Mouse (Mus musculus): ENCODE data around the gene Slc12a6. TPM values are rescaled to one million over a fixed set of nuclear protein-coding genes. Genes with fewer than 3 reads are reported as not detected.

Slc12a6 gene
- polyA plus RNA-seq, 1 experiment, result 31.9 TPM

- TF ChIP-seq EP300 (IDR thresholded peaks at IDR 0.05; ENCODE audit: insufficient read depth, low read depth, low read length), result no peak
- TF ChIP-seq POLR2A (IDR thresholded peaks at IDR 0.05; ENCODE audit: insufficient read depth, low read length), result no peak
- no peak for TF ChIP-seq CTCF (IDR thresholded peaks at IDR 0.05; ENCODE audit: low read depth, low read length)
- no peak overlapping the region for H3K27ac ChIP-seq (ENCODE audit: insufficient read depth, low read length)
- no peak overlapping the region for H3K9ac ChIP-seq (ENCODE audit: low read depth, poor library complexity, severe bottlenecking)
- H3K27me3 ChIP-seq (ENCODE audit: control insufficient read depth, insufficient read depth, low read length, poor library complexity, severe bottlenecking), result no peaks in the 10 kb centered on the region
- H3K9me3 ChIP-seq (replicated peaks; ENCODE audit: control insufficient read depth, insufficient read depth, low read length, poor library complexity, severe bottlenecking), result no peaks in the 10 kb centered on the region
- H3K4me1 ChIP-seq (ENCODE audit: control insufficient read depth, insufficient read depth, low read length), result no peaks in the 10 kb centered on the region
- H3K4me3 ChIP-seq (ENCODE audit: low read depth, low read length), result no peak overlapping the region
- no peaks in the 10 kb centered on the region; the same call in 1 of the 2 replicates for H3K36me3 ChIP-seq (ENCODE audit: control insufficient read depth, insufficient read depth, low read length, poor library complexity, severe bottlenecking)
Measured at GRCm38 (mm10) chr2:112341117-112341516, 75.5 kb downstream of the Slc12a6 start.

- H3K4me3 ChIP-seq (ENCODE audit: low read depth, low read length), result no peak overlapping the region
- no peaks in the 10 kb centered on the region for H3K27me3 ChIP-seq (ENCODE audit: control insufficient read depth, insufficient read depth, low read length, poor library complexity, severe bottlenecking)
- no peak for TF ChIP-seq CTCF (IDR thresholded peaks at IDR 0.05; ENCODE audit: low read depth, low read length)
- TF ChIP-seq POLR2A (IDR thresholded peaks at IDR 0.05; ENCODE audit: insufficient read depth, low read length), result no peak
- TF ChIP-seq EP300 (IDR thresholded peaks at IDR 0.05; ENCODE audit: insufficient read depth, low read depth, low read length), result no peak
- no peak overlapping the region for H3K9ac ChIP-seq (ENCODE audit: low read depth, poor library complexity, severe bottlenecking)
- H3K27ac ChIP-seq (ENCODE audit: insufficient read depth, low read length), result no peak overlapping the region
- H3K36me3 ChIP-seq (ENCODE audit: control insufficient read depth, insufficient read depth, low read length, poor library complexity, severe bottlenecking), result no peaks in the 10 kb centered on the region; the same call in 1 of the 2 replicates
- no peaks in the 10 kb centered on the region for H3K9me3 ChIP-seq (replicated peaks; ENCODE audit: control insufficient read depth, insufficient read depth, low read length, poor library complexity, severe bottlenecking)
- H3K4me1 ChIP-seq (ENCODE audit: control insufficient read depth, insufficient read depth, low read length), result no peaks in the 10 kb centered on the region
Measured at GRCm38 (mm10) chr2:112348246-112348645, 82.6 kb downstream of the Slc12a6 start.

DNA sequence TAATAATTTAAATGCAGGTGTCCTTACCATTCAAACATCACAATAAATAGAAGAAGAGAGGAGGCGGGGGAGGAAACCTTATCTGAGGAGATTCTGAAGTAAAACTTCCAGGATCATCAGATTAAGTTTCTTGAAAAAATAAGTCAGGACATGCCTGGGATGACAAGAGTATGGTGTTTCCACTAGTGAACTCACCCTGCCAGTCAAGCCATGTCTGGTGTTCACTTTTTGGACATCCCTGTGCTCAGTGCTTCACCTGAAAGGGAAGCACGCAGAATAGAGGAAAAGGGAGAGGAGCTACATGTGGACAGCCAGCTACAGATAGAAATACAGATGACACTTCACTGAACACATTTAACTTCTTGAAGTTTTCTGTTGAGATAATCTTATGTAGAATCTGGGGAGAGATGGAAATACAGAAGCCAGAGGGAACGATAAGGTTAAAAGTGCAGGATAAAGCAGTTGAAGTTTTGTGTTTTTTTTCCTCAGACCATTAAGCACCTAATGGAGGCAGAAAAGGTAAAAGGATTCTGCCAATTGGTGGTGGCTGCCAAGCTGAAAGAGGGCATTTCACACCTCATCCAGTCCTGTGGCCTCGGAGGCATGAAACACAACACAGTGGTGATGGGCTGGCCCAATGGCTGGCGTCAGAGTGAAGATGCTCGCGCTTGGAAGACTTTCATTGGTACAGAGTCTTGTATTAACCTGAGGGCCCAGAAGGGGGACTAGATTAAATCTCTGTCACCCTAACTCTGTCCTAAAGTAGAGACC, 88.2 kb downstream of the Slc12a6 start:
- no peak for TF ChIP-seq POLR2A (IDR thresholded peaks at IDR 0.05; ENCODE audit: insufficient read depth, low read length)
- TF ChIP-seq CTCF (IDR thresholded peaks at IDR 0.05; ENCODE audit: low read depth, low read length), result no peak
- no peak for TF ChIP-seq EP300 (IDR thresholded peaks at IDR 0.05; ENCODE audit: insufficient read depth, low read depth, low read length)
- Histone ChIP-seq H3K4me1 (ENCODE audit: control insufficient read depth, insufficient read depth, low read length) (no peaks in the 10 kb centered on the region), H3K36me3 (ENCODE audit: control insufficient read depth, insufficient read depth, low read length, poor library complexity, severe bottlenecking) (peaks cover 3% of the 10 kb centered on the region; the same call in 1 of the 2 replicates), H3K27me3 (ENCODE audit: control insufficient read depth, insufficient read depth, low read length, poor library complexity, severe bottlenecking) (no peaks in the 10 kb centered on the region), H3K9me3 (replicated peaks; ENCODE audit: control insufficient read depth, insufficient read depth, low read length, poor library complexity, severe bottlenecking) (no peaks in the 10 kb centered on the region), H3K27ac (ENCODE audit: insufficient read depth, low read length) (no peak overlapping the region), H3K9ac (ENCODE audit: low read depth, poor library complexity, severe bottlenecking) (no peak overlapping the region), H3K4me3 (ENCODE audit: low read depth, low read length) (no peak overlapping the region)

GRCm38 (mm10) chr2:112359611-112360010, 94.0 kb downstream of the Slc12a6 start:
- H3K27me3 ChIP-seq (ENCODE audit: control insufficient read depth, insufficient read depth, low read length, poor library complexity, severe bottlenecking), result no peaks in the 10 kb centered on the region
- H3K36me3 ChIP-seq (ENCODE audit: control insufficient read depth, insufficient read depth, low read length, poor library complexity, severe bottlenecking), result peaks cover 26% of the 10 kb centered on the region
- H3K27ac ChIP-seq (ENCODE audit: insufficient read depth, low read length), result no peak overlapping the region
- no peak overlapping the region for H3K9ac ChIP-seq (ENCODE audit: low read depth, poor library complexity, severe bottlenecking)
- no peaks in the 10 kb centered on the region for H3K4me1 ChIP-seq (ENCODE audit: control insufficient read depth, insufficient read depth, low read length)
- H3K4me3 ChIP-seq (ENCODE audit: low read depth, low read length), result no peak overlapping the region
- no peaks in the 10 kb centered on the region for H3K9me3 ChIP-seq (replicated peaks; ENCODE audit: control insufficient read depth, insufficient read depth, low read length, poor library complexity, severe bottlenecking)
- TF ChIP-seq POLR2A (IDR thresholded peaks at IDR 0.05; ENCODE audit: insufficient read depth, low read length) (no peak), EP300 (IDR thresholded peaks at IDR 0.05; ENCODE audit: insufficient read depth, low read depth, low read length) (no peak), CTCF (IDR thresholded peaks at IDR 0.05; ENCODE audit: low read depth, low read length) (no peak)

GRCm38 (mm10) chr2:112360012-112360780, 94.6 kb downstream of the Slc12a6 start:
- no peaks in the 10 kb centered on the region for H3K27me3 ChIP-seq (ENCODE audit: control insufficient read depth, insufficient read depth, low read length, poor library complexity, severe bottlenecking)
- no peak overlapping the region for H3K4me3 ChIP-seq (ENCODE audit: low read depth, low read length)
- peaks cover 26% of the 10 kb centered on the region for H3K36me3 ChIP-seq (ENCODE audit: control insufficient read depth, insufficient read depth, low read length, poor library complexity, severe bottlenecking)
- no peak overlapping the region for H3K9ac ChIP-seq (ENCODE audit: low read depth, poor library complexity, severe bottlenecking)
- no peak overlapping the region for H3K27ac ChIP-seq (ENCODE audit: insufficient read depth, low read length)
- TF ChIP-seq CTCF (IDR thresholded peaks at IDR 0.05; ENCODE audit: low read depth, low read length) (no peak), EP300 (IDR thresholded peaks at IDR 0.05; ENCODE audit: insufficient read depth, low read depth, low read length) (no peak), POLR2A (IDR thresholded peaks at IDR 0.05; ENCODE audit: insufficient read depth, low read length) (no peak)
- H3K4me1 ChIP-seq (ENCODE audit: control insufficient read depth, insufficient read depth, low read length), result no peaks in the 10 kb centered on the region
- H3K9me3 ChIP-seq (replicated peaks; ENCODE audit: control insufficient read depth, insufficient read depth, low read length, poor library complexity, severe bottlenecking), result no peaks in the 10 kb centered on the region

DNA sequence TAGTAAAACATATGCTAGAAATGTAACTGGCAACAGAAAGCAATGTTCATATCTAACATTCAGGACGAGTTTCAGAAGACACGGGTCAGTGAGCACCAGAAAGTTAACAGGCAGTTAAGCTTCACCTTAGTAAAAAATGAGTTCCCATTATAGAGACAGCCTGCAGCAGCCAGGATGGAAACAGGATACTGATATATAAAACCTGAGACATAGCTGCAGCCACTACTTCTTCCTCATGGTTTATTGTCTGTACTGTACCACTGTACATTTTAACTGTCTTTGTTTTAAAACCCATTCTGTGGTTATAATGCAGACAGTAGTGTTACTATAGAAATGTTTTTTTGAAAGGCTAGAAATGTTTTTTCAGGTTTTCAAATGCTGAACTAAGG, 95.2 kb downstream of the Slc12a6 start:
- Histone ChIP-seq H3K27ac (ENCODE audit: insufficient read depth, low read length) (no peak overlapping the region), H3K9ac (ENCODE audit: low read depth, poor library complexity, severe bottlenecking) (no peak overlapping the region), H3K27me3 (ENCODE audit: control insufficient read depth, insufficient read depth, low read length, poor library complexity, severe bottlenecking) (no peaks in the 10 kb centered on the region), H3K9me3 (replicated peaks; ENCODE audit: control insufficient read depth, insufficient read depth, low read length, poor library complexity, severe bottlenecking) (no peaks in the 10 kb centered on the region), H3K4me3 (ENCODE audit: low read depth, low read length) (no peak overlapping the region), H3K4me1 (ENCODE audit: control insufficient read depth, insufficient read depth, low read length) (no peaks in the 10 kb centered on the region), H3K36me3 (ENCODE audit: control insufficient read depth, insufficient read depth, low read length, poor library complexity, severe bottlenecking) (peaks cover 26% of the 10 kb centered on the region)
- TF ChIP-seq CTCF (IDR thresholded peaks at IDR 0.05; ENCODE audit: low read depth, low read length) (no peak), EP300 (IDR thresholded peaks at IDR 0.05; ENCODE audit: insufficient read depth, low read depth, low read length) (no peak), POLR2A (IDR thresholded peaks at IDR 0.05; ENCODE audit: insufficient read depth, low read length) (no peak)

Data from ES-Bruce4 (cell line).